30 mouse cellular contexts compared by ENCODE assay signal in the genomic region with DNA sequence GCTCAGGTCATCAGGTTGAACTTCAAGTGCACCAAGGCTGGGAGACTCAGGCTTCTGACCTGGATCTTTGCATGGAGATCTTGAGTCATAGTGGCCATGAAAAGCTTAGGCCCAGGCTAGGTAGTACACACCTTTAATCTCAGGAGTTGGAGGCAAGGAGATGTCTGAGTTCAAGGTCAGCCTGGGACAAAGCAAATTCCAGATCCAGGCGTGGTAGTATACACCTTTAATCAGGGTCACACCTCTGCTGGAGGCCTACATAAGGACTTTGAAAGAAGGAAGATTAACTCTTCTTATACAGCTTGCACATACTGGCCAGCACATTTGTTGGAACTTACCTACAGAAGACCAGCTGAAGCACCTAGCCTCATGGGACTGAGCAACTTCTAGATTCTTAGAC.
DNase-seq lines count a peak whose midpoint lies in the region; ATAC-seq and TF ChIP-seq lines count a peak whose summit lies in the region.
"Had no signal": no experiment of that assay in that cellular context is flagged by ENCODE, and none has a peak within 500 bp of the region (broad histone marks: within the 10 kb centered on the region; RNA-seq: fewer than 3 reads in every experiment).

No protein-coding gene starts in this region.

- peak overlapping the region; percentile 74 for H3K27ac ChIP-seq in heart, adult 2 months
- H3K27ac ChIP-seq in heart, embryonic 14.5 days (replicated peaks in 1 of 2; ENCODE audit: control insufficient read depth in 1 of 2, insufficient read depth in 1 of 2, low read depth in 2 of 2, low read length in 2 of 2): peak overlapping the region; percentile 60 to 70; a peak in 3 of 4 replicates
- no peak overlapping the region for H3K27ac ChIP-seq in intestine, embryonic 15.5 days
- H3K27ac ChIP-seq: embryonic facial prominence, embryonic 13.5 days; gastrocnemius, adult 2 months; hindbrain, postnatal 0 days; limb, embryonic 15.5 days; liver, embryonic 14.5 days; macrophage; midbrain, embryonic 10.5 days; midbrain, embryonic 15.5 days; neural tube, embryonic 15.5 days; stomach, embryonic 15.5 days had no signal

- no peak overlapping the region for H3K9ac ChIP-seq in heart, adult 2 months (ENCODE audit: low read depth, low read length)
- H3K9ac ChIP-seq in heart, embryonic 14.5 days (ENCODE audit: low read length): no peak overlapping the region
- H3K9ac ChIP-seq in intestine, embryonic 15.5 days: no peak overlapping the region
- H3K9ac ChIP-seq: embryonic facial prominence, embryonic 13.5 days; limb, embryonic 15.5 days; liver, embryonic 14.5 days; midbrain, embryonic 15.5 days; neural tube, embryonic 15.5 days; stomach, embryonic 15.5 days had no signal

- no peak for TF ChIP-seq CTCF in heart, adult 2 months (IDR thresholded peaks at IDR 0.05)

- no peak for TF ChIP-seq POLR2A in heart, adult 2 months (IDR thresholded peaks at IDR 0.05; ENCODE audit: insufficient read depth, low read depth, low read length)

- peaks cover 9% of the 10 kb centered on the region for H3K36me3 ChIP-seq in heart, adult 2 months (ENCODE audit: control insufficient read depth, insufficient read depth, low read length)
- H3K36me3 ChIP-seq in heart, embryonic 14.5 days (ENCODE audit: control insufficient read depth, insufficient read depth, low read length): no peaks in the 10 kb centered on the region
- H3K36me3 ChIP-seq in intestine, embryonic 15.5 days: no peaks in the 10 kb centered on the region
- H3K36me3 ChIP-seq: embryonic facial prominence, embryonic 13.5 days; limb, embryonic 15.5 days; midbrain, embryonic 10.5 days; midbrain, embryonic 15.5 days; neural tube, embryonic 15.5 days; stomach, embryonic 15.5 days had no signal

- H3K4me1 ChIP-seq in heart, adult 2 months (ENCODE audit: control insufficient read depth, insufficient read depth, low read length): peaks cover 6% of the 10 kb centered on the region
- H3K4me1 ChIP-seq in heart, embryonic 14.5 days (ENCODE audit: control insufficient read depth in 2 of 2, insufficient read depth in 2 of 2, low read length in 2 of 2): peaks cover 21 to 38% of the 10 kb centered on the region in 2 experiments
- H3K4me1 ChIP-seq in intestine, embryonic 15.5 days (replicated peaks): 0 out of 2 replicates have a peak, but pooled peaks cover 4% of the 10 kb centered on the region
- H3K4me1 ChIP-seq: embryonic facial prominence, embryonic 13.5 days; limb, embryonic 15.5 days; midbrain, embryonic 10.5 days; midbrain, embryonic 15.5 days; neural tube, embryonic 15.5 days; stomach, embryonic 15.5 days had no signal

- H3K79me2 ChIP-seq in heart, adult 2 months (replicated peaks; ENCODE audit: control insufficient read depth, insufficient read depth, low read length): no peaks in the 10 kb centered on the region

- no peak overlapping the region for H3K4me2 ChIP-seq in heart, embryonic 14.5 days (ENCODE audit: low read length)
- H3K4me2 ChIP-seq in intestine, embryonic 15.5 days (replicated peaks): no peak overlapping the region
- H3K4me2 ChIP-seq: embryonic facial prominence, embryonic 13.5 days; limb, embryonic 15.5 days; midbrain, embryonic 15.5 days; neural tube, embryonic 15.5 days; stomach, embryonic 15.5 days had no signal

- H3K27me3 ChIP-seq in heart, adult 2 months (ENCODE audit: control insufficient read depth, insufficient read depth, low read length): no peaks in the 10 kb centered on the region
- no peaks in the 10 kb centered on the region for H3K27me3 ChIP-seq in heart, embryonic 14.5 days (ENCODE audit: control insufficient read depth, insufficient read depth, low read length)
- H3K27me3 ChIP-seq in intestine, embryonic 15.5 days (replicated peaks): no peaks in the 10 kb centered on the region
- H3K27me3 ChIP-seq: embryonic facial prominence, embryonic 13.5 days; limb, embryonic 15.5 days; midbrain, embryonic 15.5 days; neural tube, embryonic 15.5 days; Patski; stomach, embryonic 15.5 days had no signal

- no peak for DNase-seq in heart, adult 2 months
- DNase-seq in heart, adult 18-20 months: no peak
- DNase-seq in heart, postnatal 25 days (ENCODE audit: low spot score): no peak
- DNase-seq in left cerebral cortex, postnatal 4 days: no peak
- no peak for DNase-seq in left cerebral cortex, adult 11 months (ENCODE audit: low spot score)
- DNase-seq: adrenal gland, postnatal 25 days; cerebellum, adult 11-12 months; cerebellum, adult 9-11 months; gastrocnemius, adult 2 months; kidney, adult 11 months; kidney, postnatal 14 days; lung, adult 2 months; lung, postnatal 10 days; retina, postnatal 1 day; right cerebral cortex, postnatal 14 days; thymus, postnatal 14 days had no signal

- H3K4me3 ChIP-seq in heart, adult 2 months: no peak overlapping the region
- H3K4me3 ChIP-seq in heart, embryonic 14.5 days (ENCODE audit: control insufficient read depth in 1 of 2, insufficient read depth in 1 of 2, low read depth in 1 of 2, low read length in 2 of 2): no peak overlapping the region
- no peak overlapping the region for H3K4me3 ChIP-seq in intestine, embryonic 15.5 days (replicated peaks)
- H3K4me3 ChIP-seq: embryonic facial prominence, embryonic 13.5 days; gastrocnemius, adult 2 months; limb, embryonic 15.5 days; midbrain, embryonic 10.5 days; midbrain, embryonic 15.5 days; neural tube, embryonic 15.5 days; stomach, embryonic 15.5 days had no signal

- H3K9me3 ChIP-seq in heart, embryonic 14.5 days (ENCODE audit: control insufficient read depth, low read length): no peaks in the 10 kb centered on the region
- H3K9me3 ChIP-seq in intestine, embryonic 15.5 days: no peaks in the 10 kb centered on the region
- H3K9me3 ChIP-seq: embryonic facial prominence, embryonic 13.5 days; midbrain, embryonic 10.5 days; midbrain, embryonic 15.5 days; neural tube, embryonic 15.5 days; stomach, embryonic 15.5 days had no signal

- 53% methylated on average over 1 of the region's 1 CpGs for WGBS in heart, adult 2 months
- WGBS in heart, embryonic 14.5 days: 52% methylated on average over 1 of the region's 1 CpGs
- WGBS in intestine, embryonic 15.5 days: 30% methylated on average over 1 of the region's 1 CpGs

- TF ChIP-seq EP300 in heart, adult 2 months (IDR thresholded peaks at IDR 0.05; ENCODE audit: insufficient read depth, low read depth, low read length): no peak

- 0 out of 2 replicates have a peak, but pooled peaks have one; percentile 5 for ATAC-seq in heart, embryonic 14.5 days (ENCODE audit: insufficient number of reproducible peaks, insufficient read depth, low FRiP score, low read depth)
- peak; percentile 56 for ATAC-seq in intestine, embryonic 15.5 days
- ATAC-seq in megakaryocyte, adult 5-6 weeks (ENCODE audit: poor library complexity, severe bottlenecking): no peak
- ATAC-seq: forebrain, embryonic 16.5 days; hindbrain, postnatal 0 days; midbrain, embryonic 15.5 days; Patski had no signal

- intact Hi-C loops in heart, adult 2 months (cut with DNase I): no loop called here
- intact Hi-C loops in heart, postnatal 25 days (cut with DNase I): loop anchor here (5.0 kb wide), 1 partner anchor 111 kb away; no protein-coding TSS in a partner anchor
- intact Hi-C loops in left cerebral cortex, postnatal 4 days (cut with DNase I): loop anchor here (10.0 kb wide), 1 partner anchor 649 kb away; no protein-coding TSS in a partner anchor
